Mouse (Mus musculus) liver, embryonic 14.5 days (tissue): ENCODE measurements at regions not wholly inside any gene's neighbourhood (a gene's known extent, or its start where the extent isn't known, plus 50 kb on each side); places are given as distances from the start of the nearest gene placed in this dataset.

Source experiments
- CTCF ChIP-seq: IDR thresholded peaks from 2 replicates; pipeline ENCODE4 v1.5.1; 2016; ENCODE audit warnings: antibody characterized with exemption, low read depth, control low read depth
- EP300 ChIP-seq: IDR thresholded peaks from 2 replicates; pipeline ENCODE4 v1.6.1; 2016; ENCODE audit warnings: antibody characterized with exemption, low read depth

GRCm38 (mm10) chr4:78417153-78417552 is 205.4 kb upstream of the Ptprd start:
- TF ChIP-seq CTCF (no peak), EP300 (no peak)
